Mouse (Mus musculus): ENCODE results near the gene Hamp2. TPM values are rescaled to one million over a fixed set of nuclear protein-coding genes. Genes with fewer than 3 reads are reported as not detected.
"Not testable (repeated sequence)": the region's sequence is repeated elsewhere in the genome, so short reads cannot be mapped to it uniquely, and the experiment has no call there.

Hamp2 gene
- polyA plus RNA-seq (2015; fragmentation: Nextera tagmentation; extraction: Ambion mirVana) = not detected in 2 replicates

- DNase-seq; H3K4me3 ChIP-seq (replicated peaks); H3K9me3 ChIP-seq (replicated peaks); ATAC-seq (ENCODE audit: low read depth); H3K4me1 ChIP-seq (replicated peaks); H3K4me2 ChIP-seq; H3K9ac ChIP-seq; H3K27me3 ChIP-seq; H3K27ac ChIP-seq; H3K36me3 ChIP-seq: not testable (repeated sequence)
- 54% methylated on average over 2 of the region's 2 CpGs for WGBS (ENCODE audit: insufficient replicate concordance)
These were observed at the start of gene Hamp2 for GRCm38 (mm10) chr7:30924581-30924980. Gene Hamp2, minus strand, starts transcription at chr7:30924681.

GRCm38 (mm10) chr7:30973501-30974289 lies 49.2 kb upstream of the Hamp2 start, which contains the start of gene Fam187b:
Gene Fam187b, plus strand, starts transcription at chr7:30973790.
- Histone ChIP-seq H3K4me3 (replicated peaks) (peak within 1 kb of the TSS; percentile 52), H3K36me3 (no peaks in the 10 kb centered on the region), H3K9ac (peak within 1 kb of the TSS; percentile 51), H3K4me1 (replicated peaks) (peaks cover 8% of the 10 kb centered on the region), H3K27ac (peak within 1 kb of the TSS; percentile 9; the same call in 1 of the 2 replicates), H3K4me2 (peak within 1 kb of the TSS; percentile 59), H3K27me3 (peaks cover 22% of the 10 kb centered on the region), H3K9me3 (replicated peaks) (no peaks in the 10 kb centered on the region)
- peak; percentile 74 for DNase-seq
- WGBS (ENCODE audit: insufficient replicate concordance) = 1% methylated on average over 37 of the region's 37 CpGs
- peak; percentile 74 for ATAC-seq (ENCODE audit: low read depth)

GRCm38 (mm10) chr7:30973251-30973500 lies 48.7 kb upstream of the Hamp2 start, which contains the start of gene Lsr:
Gene Lsr, minus strand, starts transcription at chr7:30973464.
- Histone ChIP-seq H3K36me3 (no peaks in the 10 kb centered on the region), H3K4me3 (replicated peaks) (peak within 1 kb of the TSS; percentile 52), H3K4me2 (peak within 1 kb of the TSS; percentile 59), H3K27me3 (peaks cover 22% of the 10 kb centered on the region), H3K9me3 (replicated peaks) (no peaks in the 10 kb centered on the region), H3K27ac (peak within 1 kb of the TSS; percentile 9; the same call in 1 of the 2 replicates), H3K4me1 (replicated peaks) (peaks cover 8% of the 10 kb centered on the region), H3K9ac (peak within 1 kb of the TSS; percentile 51)
- no peak for ATAC-seq (ENCODE audit: low read depth)
- WGBS (ENCODE audit: insufficient replicate concordance) = 3% methylated on average over 19 of the region's 19 CpGs
- no peak for DNase-seq

GRCm38 (mm10) chr7:30972426-30973250 lies 48.2 kb upstream of the Hamp2 start:
- H3K4me2 ChIP-seq = peak overlapping the region; percentile 59
- H3K27me3 ChIP-seq = peaks cover 22% of the 10 kb centered on the region
- no peaks in the 10 kb centered on the region for H3K9me3 ChIP-seq (replicated peaks)
- H3K27ac ChIP-seq = no peak overlapping the region
- no peaks in the 10 kb centered on the region for H3K36me3 ChIP-seq
- peak; percentile 34; the same call in 1 of the 2 replicates for ATAC-seq (ENCODE audit: low read depth)
- peak overlapping the region; percentile 51 for H3K9ac ChIP-seq
- DNase-seq = no peak
- peaks cover 8% of the 10 kb centered on the region for H3K4me1 ChIP-seq (replicated peaks)
- 10% methylated on average over 41 of the region's 41 CpGs for WGBS (ENCODE audit: insufficient replicate concordance)
- peak overlapping the region; percentile 52 for H3K4me3 ChIP-seq (replicated peaks)

- no peak for DNase-seq
- WGBS (ENCODE audit: insufficient replicate concordance) = 83% methylated on average over 15 of the region's 15 CpGs
- Histone ChIP-seq H3K36me3 (no peaks in the 10 kb centered on the region), H3K27ac (no peak overlapping the region), H3K9ac (no peak overlapping the region), H3K4me2 (peak overlapping the region; percentile 59), H3K9me3 (replicated peaks) (no peaks in the 10 kb centered on the region), H3K4me1 (replicated peaks) (peaks cover 8% of the 10 kb centered on the region), H3K27me3 (peaks cover 22% of the 10 kb centered on the region), H3K4me3 (replicated peaks) (peak overlapping the region; percentile 52)
- ATAC-seq (ENCODE audit: low read depth) = no peak
These were observed 47.4 kb upstream of the Hamp2 start for GRCm38 (mm10) chr7:30971901-30972300.

- no peak for ATAC-seq (ENCODE audit: low read depth)
- 65% methylated on average over 4 of the region's 4 CpGs for WGBS (ENCODE audit: insufficient replicate concordance)
These were observed 44.7 kb upstream of the Hamp2 start for GRCm38 (mm10) chr7:30969174-30969573.

GRCm38 (mm10) chr7:30968611-30969010 lies 44.1 kb upstream of the Hamp2 start:
- Histone ChIP-seq H3K4me3 (replicated peaks) (no peak overlapping the region), H3K36me3 (no peaks in the 10 kb centered on the region), H3K27me3 (peaks cover 21% of the 10 kb centered on the region), H3K9ac (no peak overlapping the region), H3K4me1 (replicated peaks) (peaks cover 15% of the 10 kb centered on the region), H3K9me3 (replicated peaks) (no peaks in the 10 kb centered on the region), H3K4me2 (no peak overlapping the region), H3K27ac (no peak overlapping the region)
- DNase-seq = no peak
- WGBS (ENCODE audit: insufficient replicate concordance) = 71% methylated on average over 8 of the region's 8 CpGs
- ATAC-seq (ENCODE audit: low read depth) = no peak

More at GRCm38 (mm10) chr7:30969174-30969573, 44.7 kb upstream of the Hamp2 start:
- no peak overlapping the region for H3K9ac ChIP-seq
- no peak overlapping the region for H3K4me2 ChIP-seq
- H3K4me3 ChIP-seq (replicated peaks) = no peak overlapping the region
- H3K27ac ChIP-seq = no peak overlapping the region
- H3K9me3 ChIP-seq (replicated peaks) = no peaks in the 10 kb centered on the region
- H3K27me3 ChIP-seq = peaks cover 22% of the 10 kb centered on the region
- H3K36me3 ChIP-seq = no peaks in the 10 kb centered on the region
- DNase-seq = no peak
- peaks cover 11% of the 10 kb centered on the region for H3K4me1 ChIP-seq (replicated peaks)

GRCm38 (mm10) chr7:30966657-30967056 lies 42.2 kb upstream of the Hamp2 start:
- ATAC-seq (ENCODE audit: low read depth) (no peak), DNase-seq (no peak)
- H3K4me2 ChIP-seq = no peak overlapping the region
- H3K4me3 ChIP-seq (replicated peaks) = no peak overlapping the region
- H3K27me3 ChIP-seq = peaks cover 2% of the 10 kb centered on the region
- H3K36me3 ChIP-seq = no peaks in the 10 kb centered on the region
- H3K4me1 ChIP-seq (replicated peaks) = peaks cover 10% of the 10 kb centered on the region
- no peaks in the 10 kb centered on the region for H3K9me3 ChIP-seq (replicated peaks)
- no peak overlapping the region for H3K9ac ChIP-seq
- 49% methylated on average over 3 of the region's 3 CpGs for WGBS (ENCODE audit: insufficient replicate concordance)
- no peak overlapping the region for H3K27ac ChIP-seq

GRCm38 (mm10) chr7:30965677-30966076 lies 41.2 kb upstream of the Hamp2 start:
- no peak for ATAC-seq (ENCODE audit: low read depth)
- H3K4me1 ChIP-seq (replicated peaks) = peaks cover 10% of the 10 kb centered on the region

GRCm38 (mm10) chr7:30964366-30964765 lies 39.9 kb upstream of the Hamp2 start:
- 75% methylated on average over 7 of the region's 7 CpGs for WGBS (ENCODE audit: insufficient replicate concordance)
- ATAC-seq (ENCODE audit: low read depth) (no peak), DNase-seq (no peak)
- no peak overlapping the region for H3K9ac ChIP-seq
- no peak overlapping the region for H3K4me3 ChIP-seq (replicated peaks)
- peaks cover 10% of the 10 kb centered on the region for H3K4me1 ChIP-seq (replicated peaks)
- H3K27ac ChIP-seq = no peak overlapping the region
- no peaks in the 10 kb centered on the region for H3K9me3 ChIP-seq (replicated peaks)
- no peaks in the 10 kb centered on the region for H3K27me3 ChIP-seq
- H3K36me3 ChIP-seq = no peaks in the 10 kb centered on the region
- H3K4me2 ChIP-seq = no peak overlapping the region

More at GRCm38 (mm10) chr7:30965677-30966076, 41.2 kb upstream of the Hamp2 start:
- no peaks in the 10 kb centered on the region for H3K9me3 ChIP-seq (replicated peaks)
- DNase-seq = no peak
- H3K27ac ChIP-seq = no peak overlapping the region
- no peak overlapping the region for H3K9ac ChIP-seq
- no peaks in the 10 kb centered on the region for H3K27me3 ChIP-seq
- H3K36me3 ChIP-seq = no peaks in the 10 kb centered on the region
- H3K4me3 ChIP-seq (replicated peaks) = no peak overlapping the region
- 75% methylated on average over 14 of the region's 14 CpGs for WGBS (ENCODE audit: insufficient replicate concordance)
- no peak overlapping the region for H3K4me2 ChIP-seq

GRCm38 (mm10) chr7:30962862-30963261 lies 38.4 kb upstream of the Hamp2 start:
- Histone ChIP-seq H3K4me2 (no peak overlapping the region), H3K4me1 (replicated peaks) (peaks cover 20% of the 10 kb centered on the region)
- ATAC-seq (ENCODE audit: low read depth) = no peak

More at GRCm38 (mm10) chr7:30962862-30963261, 38.4 kb upstream of the Hamp2 start:
- Histone ChIP-seq H3K4me3 (replicated peaks) (no peak overlapping the region), H3K36me3 (peaks cover 14% of the 10 kb centered on the region; the same call in 1 of the 2 replicates), H3K27me3 (no peaks in the 10 kb centered on the region), H3K27ac (no peak overlapping the region), H3K9me3 (replicated peaks) (no peaks in the 10 kb centered on the region), H3K9ac (no peak overlapping the region)
- 71% methylated on average over 5 of the region's 5 CpGs for WGBS (ENCODE audit: insufficient replicate concordance)
- no peak for DNase-seq
